Mouse (Mus musculus) neural tube, embryonic 11.5 days (tissue): ENCODE data around the gene Grin2c. TPM values are rescaled to one million over a fixed set of nuclear protein-coding genes. Genes with fewer than 3 reads are reported as not detected.
A peak's percentile ranks its signal among the peaks of the same experiment; 100 is the strongest.

Experiments
- ATAC-seq: fragments of 200-750 bp; cut with Nextera tagmentation; 2 replicates; pipeline ENCODE4 v1.8.0; 2017; ENCODE audit warnings: moderate number of reproducible peaks, mild to moderate bottlenecking, moderate TSS enrichment, moderate library complexity; ENCODE audit not compliant: insufficient read depth, low FRiP score, low TSS enrichment
- DNase-seq: peaks from one replicate; pipeline ENCODE4 v3.0.0-alpha.2; 2015; ENCODE audit warnings: low spot score
- H3K27ac ChIP-seq: fragments of 300-500 bp; sonication (generic); 2 replicates; pipeline ENCODE4 v1.5.1; 2014; ENCODE audit warnings: low read depth, mild to moderate bottlenecking, low read length
- H3K27me3 ChIP-seq: fragments of 300-500 bp; sonication (generic); 2 replicates; pipeline ENCODE4 v1.6.1; 2014; ENCODE audit warnings: mild to moderate bottlenecking, low read length, mixed read lengths; ENCODE audit not compliant: control insufficient read depth, insufficient read depth
- H3K36me3 ChIP-seq: fragments of 300-500 bp; sonication (generic); 2 replicates; pipeline ENCODE4 v1.6.1; 2014; ENCODE audit warnings: mild to moderate bottlenecking, low read length, moderate library complexity, mixed read lengths; ENCODE audit not compliant: control insufficient read depth, insufficient read depth
- H3K4me1 ChIP-seq: fragments of 300-500 bp; sonication (generic); 2 replicates; pipeline ENCODE4 v1.6.1; 2014; ENCODE audit warnings: low read length, mixed read lengths; ENCODE audit not compliant: control insufficient read depth, insufficient read depth
- H3K4me2 ChIP-seq: fragments of 300-500 bp; sonication (generic); 2 replicates; pipeline ENCODE4 v1.6.1; 2014; ENCODE audit warnings: low read depth, mild to moderate bottlenecking, moderate library complexity
- H3K4me3 ChIP-seq: fragments of 300-500 bp; sonication (generic); 2 replicates; pipeline ENCODE4 v1.5.1; 2014; ENCODE audit warnings: low read depth, low read length
- H3K9ac ChIP-seq: fragments of 300-500 bp; sonication (generic); 2 replicates; pipeline ENCODE4 v1.6.1; 2014; ENCODE audit warnings: mild to moderate bottlenecking, low read length
- H3K9me3 ChIP-seq: fragments of 300-500 bp; sonication (generic); 2 replicates; pipeline ENCODE4 v1.6.1; 2016; ENCODE audit warnings: low read length; ENCODE audit not compliant: control insufficient read depth
- WGBS: fragments of 180-500 bp; shearing (Covaris S2); extraction: QIAGEN DNeasy Blood & Tissue Kit; methylation state at CpG from one replicate; pipeline ENCODE4 v1.1.7; 2014; 5-methylcytosine and 5-hydroxymethylcytosine counted together
- polyA plus RNA-seq: library from polyadenylated mRNA; unstranded; fragments of >200 nt; fragmentation: Nextera tagmentation; extraction: Ambion mirVana; gene quantifications from 2 replicates; pipeline ENCODE4 v1.2.1, GENCODE M21; 2014

The Grin2c gene
- polyA plus RNA-seq, 1 experiment from 2014 or later: 0.57 TPM

- Histone ChIP-seq H3K9ac (peak overlapping the region; percentile 48), H3K4me3 (peak overlapping the region; percentile 42), H3K4me1 (peaks cover 37% of the 10 kb centered on the region), H3K9me3 (no peaks in the 10 kb centered on the region), H3K4me2 (peak overlapping the region; percentile 80), H3K27me3 (peaks cover 48% of the 10 kb centered on the region), H3K27ac (no peak overlapping the region), H3K36me3 (no peaks in the 10 kb centered on the region)
- ATAC-seq (no peak), DNase-seq (peak; percentile 50)
- 4% methylated on average over 63 of the region's 63 CpGs for WGBS
These were observed 17.2 kb downstream of the Grin2c start for GRCm38 (mm10) chr11:115249721-115250404.

GRCm38 (mm10) chr11:115247945-115248344 is 19.1 kb downstream of the Grin2c start:
- peaks cover 40% of the 10 kb centered on the region for H3K4me1 ChIP-seq
- H3K27me3 ChIP-seq: peaks cover 48% of the 10 kb centered on the region
- H3K9ac ChIP-seq: no peak overlapping the region
- DNase-seq (no peak), ATAC-seq (no peak)
- no peaks in the 10 kb centered on the region for H3K9me3 ChIP-seq
- H3K27ac ChIP-seq: no peak overlapping the region
- no peaks in the 10 kb centered on the region for H3K36me3 ChIP-seq
- H3K4me2 ChIP-seq: no peak overlapping the region
- H3K4me3 ChIP-seq: no peak overlapping the region
- 75% methylated on average over 6 of the region's 6 CpGs for WGBS

GRCm38 (mm10) chr11:115247240-115247639 is 19.8 kb downstream of the Grin2c start:
- Histone ChIP-seq H3K4me3 (no peak overlapping the region), H3K9me3 (no peaks in the 10 kb centered on the region), H3K27ac (no peak overlapping the region), H3K9ac (no peak overlapping the region), H3K36me3 (no peaks in the 10 kb centered on the region), H3K4me2 (no peak overlapping the region), H3K4me1 (peaks cover 43% of the 10 kb centered on the region), H3K27me3 (peaks cover 48% of the 10 kb centered on the region)
- ATAC-seq: no peak
- no peak for DNase-seq
- 28% methylated on average over 3 of the region's 3 CpGs for WGBS

- Histone ChIP-seq H3K36me3 (no peaks in the 10 kb centered on the region), H3K27ac (no peak overlapping the region), H3K9ac (no peak overlapping the region), H3K9me3 (no peaks in the 10 kb centered on the region), H3K4me2 (no peak overlapping the region), H3K4me1 (peaks cover 48% of the 10 kb centered on the region), H3K27me3 (peaks cover 45% of the 10 kb centered on the region), H3K4me3 (no peak overlapping the region)
- ATAC-seq (no peak), DNase-seq (no peak)
- WGBS: 79% methylated on average over 8 of the region's 8 CpGs
These were observed 20.7 kb downstream of the Grin2c start for GRCm38 (mm10) chr11:115246386-115246785.

GRCm38 (mm10) chr11:115244840-115245239 is 22.2 kb downstream of the Grin2c start:
- peaks cover 30% of the 10 kb centered on the region for H3K27me3 ChIP-seq
- WGBS: 81% methylated on average over 8 of the region's 8 CpGs
- ATAC-seq: no peak
- no peak overlapping the region for H3K9ac ChIP-seq
- no peak overlapping the region for H3K4me3 ChIP-seq
- DNase-seq: no peak
- 0 out of 2 replicates have a peak overlapping the region, but pooled peaks have one; percentile 8 for H3K27ac ChIP-seq
- H3K36me3 ChIP-seq: no peaks in the 10 kb centered on the region
- no peaks in the 10 kb centered on the region for H3K9me3 ChIP-seq
- no peak overlapping the region for H3K4me2 ChIP-seq
- H3K4me1 ChIP-seq: peaks cover 48% of the 10 kb centered on the region

- 88% methylated on average over 12 of the region's 12 CpGs for WGBS
- Histone ChIP-seq H3K36me3 (no peaks in the 10 kb centered on the region), H3K9ac (no peak overlapping the region), H3K9me3 (no peaks in the 10 kb centered on the region), H3K4me1 (peaks cover 49% of the 10 kb centered on the region), H3K4me2 (no peak overlapping the region), H3K4me3 (no peak overlapping the region), H3K27me3 (peaks cover 20% of the 10 kb centered on the region), H3K27ac (no peak overlapping the region)
- ATAC-seq (no peak), DNase-seq (no peak)
These were observed 23.3 kb downstream of the Grin2c start for GRCm38 (mm10) chr11:115243783-115244182.

- no peak overlapping the region for H3K4me3 ChIP-seq
- no peak overlapping the region for H3K9ac ChIP-seq
- peaks cover 48% of the 10 kb centered on the region for H3K4me1 ChIP-seq
- 81% methylated on average over 3 of the region's 3 CpGs for WGBS
- H3K27me3 ChIP-seq: peaks cover 12% of the 10 kb centered on the region; the same call in 1 of the 2 replicates
- H3K27ac ChIP-seq: no peak overlapping the region
- no peaks in the 10 kb centered on the region for H3K9me3 ChIP-seq
- DNase-seq: no peak
- no peaks in the 10 kb centered on the region for H3K36me3 ChIP-seq
- H3K4me2 ChIP-seq: no peak overlapping the region
- no peak for ATAC-seq
These were observed 24.3 kb downstream of the Grin2c start for GRCm38 (mm10) chr11:115242746-115243145.

GRCm38 (mm10) chr11:115241402-115241801 is 25.6 kb downstream of the Grin2c start:
- Histone ChIP-seq H3K27me3 (peaks cover 4% of the 10 kb centered on the region; the same call in 1 of the 2 replicates), H3K4me3 (no peak overlapping the region), H3K4me2 (no peak overlapping the region), H3K4me1 (peaks cover 43% of the 10 kb centered on the region), H3K9me3 (no peaks in the 10 kb centered on the region), H3K36me3 (no peaks in the 10 kb centered on the region), H3K27ac (no peak overlapping the region), H3K9ac (no peak overlapping the region)
- ATAC-seq: peak; percentile 36; the same call in 1 of the 2 replicates
- WGBS: 73% methylated on average over 11 of the region's 11 CpGs
- no peak for DNase-seq

GRCm38 (mm10) chr11:115236570-115236969 is 30.5 kb downstream of the Grin2c start:
- no peaks in the 10 kb centered on the region for H3K27me3 ChIP-seq
- DNase-seq (peak; percentile 67), ATAC-seq (peak; percentile 36; the same call in 1 of the 2 replicates)
- peaks cover 46% of the 10 kb centered on the region for H3K4me1 ChIP-seq
- H3K36me3 ChIP-seq: no peaks in the 10 kb centered on the region
- no peaks in the 10 kb centered on the region for H3K9me3 ChIP-seq
- H3K9ac ChIP-seq: no peak overlapping the region
- H3K4me3 ChIP-seq: no peak overlapping the region
- no peak overlapping the region for H3K4me2 ChIP-seq
- WGBS: 10% methylated on average over 5 of the region's 5 CpGs
- H3K27ac ChIP-seq: peak overlapping the region; percentile 28
